Mouse (Mus musculus): Measurements from ENCODE around the gene Znrf1. TPM values are rescaled to one million over a fixed set of nuclear protein-coding genes. Genes with fewer than 3 reads are reported as not detected.

The Znrf1 gene
- polyA plus RNA-seq, 1 experiment, result 166 TPM

DNA sequence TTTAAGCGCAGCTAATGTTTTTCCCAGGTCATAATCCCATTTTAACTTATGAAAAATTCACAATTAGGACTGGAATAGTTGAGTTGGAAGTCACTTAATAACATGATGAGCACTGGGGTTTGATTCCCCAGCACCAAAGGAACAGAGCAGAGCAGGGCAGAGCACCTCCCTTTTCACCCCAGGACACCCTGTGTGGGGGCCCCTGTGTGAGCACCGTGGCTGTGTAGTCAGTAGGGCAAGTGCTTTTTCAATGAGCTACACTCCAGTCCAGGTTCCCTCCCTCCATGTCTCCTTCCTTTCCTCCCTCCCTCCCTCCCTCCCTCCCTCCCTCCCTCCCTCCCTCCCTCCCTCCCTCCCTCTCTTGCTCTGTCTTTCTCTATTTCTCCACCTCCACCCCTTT lies 28.2 kb downstream of the Znrf1 start:
- peaks cover 15% of the 10 kb centered on the region for H3K4me1 ChIP-seq (ENCODE audit: control insufficient read depth, insufficient read depth, low read length)
- TF ChIP-seq POLR2A (IDR thresholded peaks at IDR 0.05; ENCODE audit: extremely low read depth, insufficient read depth, low read length) (no peak), CTCF (IDR thresholded peaks at IDR 0.05; ENCODE audit: extremely low read depth, insufficient read depth, low read length) (no peak)
- H3K27ac ChIP-seq (ENCODE audit: insufficient read depth, low read length), result no peak overlapping the region
- no peak overlapping the region for H3K4me3 ChIP-seq (ENCODE audit: insufficient read depth, low read length)

DNA sequence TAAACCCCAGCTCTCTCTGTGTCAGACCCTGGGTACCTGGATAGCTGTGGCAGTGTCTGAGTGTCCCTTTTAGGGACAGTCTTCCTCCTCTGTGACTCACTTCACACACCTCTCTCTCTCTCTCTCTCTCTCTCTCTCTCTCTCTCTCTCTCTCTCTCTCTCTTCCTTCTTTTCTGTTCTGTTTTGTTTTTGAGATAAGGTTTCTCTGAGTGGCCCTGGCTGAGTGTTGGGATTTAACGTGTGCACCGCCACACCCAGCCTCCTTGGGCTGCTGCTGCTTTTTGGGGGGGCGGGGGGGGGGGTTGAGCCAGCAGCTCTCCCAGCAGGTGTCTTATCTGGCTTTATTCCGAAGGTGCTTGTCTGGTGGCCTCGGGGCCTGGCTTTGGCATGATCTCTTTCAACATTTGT lies 29.9 kb downstream of the Znrf1 start:
- Histone ChIP-seq H3K27ac (ENCODE audit: insufficient read depth, low read length) (no peak overlapping the region), H3K4me1 (ENCODE audit: control insufficient read depth, insufficient read depth, low read length) (peaks cover 15% of the 10 kb centered on the region), H3K4me3 (ENCODE audit: insufficient read depth, low read length) (no peak overlapping the region)
- no peak for TF ChIP-seq POLR2A (IDR thresholded peaks at IDR 0.05; ENCODE audit: extremely low read depth, insufficient read depth, low read length)
- TF ChIP-seq CTCF (IDR thresholded peaks at IDR 0.05; ENCODE audit: extremely low read depth, insufficient read depth, low read length), result no peak

DNA sequence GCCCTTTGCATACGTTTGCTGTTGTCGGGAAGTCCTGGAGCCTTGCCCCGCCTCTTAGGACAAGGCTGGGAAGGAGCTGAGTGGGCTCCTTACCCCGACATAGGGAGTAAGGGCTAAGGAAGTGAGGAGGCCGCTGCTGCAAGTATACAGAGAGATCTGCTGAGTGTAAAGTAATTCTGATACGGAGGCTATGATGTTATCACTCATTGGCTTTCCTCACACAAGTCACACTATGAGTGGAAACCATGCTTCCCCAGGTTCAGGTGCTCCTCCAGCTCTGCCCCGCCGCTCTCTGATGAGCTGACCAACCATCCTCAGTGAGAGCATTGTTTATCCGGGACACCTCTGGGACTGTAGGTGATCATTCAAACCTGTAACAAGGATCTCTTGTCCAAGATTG lies 30.4 kb downstream of the Znrf1 start:
- Histone ChIP-seq H3K27ac (ENCODE audit: insufficient read depth, low read length) (no peak overlapping the region), H3K4me1 (ENCODE audit: control insufficient read depth, insufficient read depth, low read length) (peaks cover 15% of the 10 kb centered on the region), H3K4me3 (ENCODE audit: insufficient read depth, low read length) (no peak overlapping the region)
- TF ChIP-seq CTCF (IDR thresholded peaks at IDR 0.05; ENCODE audit: extremely low read depth, insufficient read depth, low read length) (no peak), POLR2A (IDR thresholded peaks at IDR 0.05; ENCODE audit: extremely low read depth, insufficient read depth, low read length) (no peak)

DNA sequence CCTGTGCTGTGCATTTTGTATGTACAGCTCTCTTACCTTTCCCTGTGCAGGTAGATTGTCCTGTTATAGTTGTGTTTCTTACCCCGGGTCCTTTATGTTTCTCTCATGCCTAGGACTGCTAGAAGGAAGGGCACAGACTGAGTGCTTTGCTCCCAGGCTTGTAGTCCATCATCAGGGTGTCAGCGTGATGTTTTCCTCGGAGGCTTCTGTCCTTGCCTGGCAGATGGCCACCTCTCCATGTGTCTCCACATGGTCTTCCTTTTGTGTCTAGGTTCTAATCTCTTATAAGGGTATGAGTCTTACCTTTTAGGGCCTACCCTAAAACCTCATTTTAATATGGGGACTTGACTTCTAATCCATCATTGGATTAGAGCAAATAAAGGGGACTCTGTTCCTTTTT lies 31.7 kb downstream of the Znrf1 start:
- no peak for TF ChIP-seq POLR2A (IDR thresholded peaks at IDR 0.05; ENCODE audit: extremely low read depth, insufficient read depth, low read length)
- TF ChIP-seq CTCF (IDR thresholded peaks at IDR 0.05; ENCODE audit: extremely low read depth, insufficient read depth, low read length), result no peak
- peak overlapping the region; percentile 6 for H3K27ac ChIP-seq (ENCODE audit: insufficient read depth, low read length)
- peaks cover 11% of the 10 kb centered on the region; the same call in 1 of the 2 replicates for H3K4me1 ChIP-seq (ENCODE audit: control insufficient read depth, insufficient read depth, low read length)
- H3K4me3 ChIP-seq (ENCODE audit: insufficient read depth, low read length), result no peak overlapping the region

DNA sequence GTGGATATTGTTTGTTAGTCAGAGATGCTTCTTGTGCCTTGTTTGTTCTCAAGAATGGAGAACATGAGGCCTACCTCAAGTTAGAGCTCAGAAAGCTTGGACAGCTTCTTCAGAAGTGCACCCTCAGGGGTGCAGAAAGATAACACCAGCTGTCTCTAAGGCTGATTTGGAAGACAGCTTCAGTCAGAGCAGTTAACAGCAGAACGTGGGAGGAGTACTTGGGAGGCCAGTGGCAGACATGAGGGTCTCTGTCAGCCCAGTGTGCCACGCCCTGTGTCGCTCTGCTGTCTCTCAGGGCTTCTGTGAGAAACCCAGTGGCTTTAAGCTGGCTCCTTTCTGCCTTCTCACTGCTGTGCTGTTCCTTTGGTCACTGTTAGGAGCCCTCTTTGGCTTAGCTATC lies 32.1 kb downstream of the Znrf1 start:
- Histone ChIP-seq H3K4me1 (ENCODE audit: control insufficient read depth, insufficient read depth, low read length) (peaks cover 11% of the 10 kb centered on the region; the same call in 1 of the 2 replicates), H3K27ac (ENCODE audit: insufficient read depth, low read length) (peak overlapping the region; percentile 6; the same call in 1 of the 2 replicates), H3K4me3 (ENCODE audit: insufficient read depth, low read length) (no peak overlapping the region)
- TF ChIP-seq CTCF (IDR thresholded peaks at IDR 0.05; ENCODE audit: extremely low read depth, insufficient read depth, low read length) (no peak), POLR2A (IDR thresholded peaks at IDR 0.05; ENCODE audit: extremely low read depth, insufficient read depth, low read length) (no peak)

DNA sequence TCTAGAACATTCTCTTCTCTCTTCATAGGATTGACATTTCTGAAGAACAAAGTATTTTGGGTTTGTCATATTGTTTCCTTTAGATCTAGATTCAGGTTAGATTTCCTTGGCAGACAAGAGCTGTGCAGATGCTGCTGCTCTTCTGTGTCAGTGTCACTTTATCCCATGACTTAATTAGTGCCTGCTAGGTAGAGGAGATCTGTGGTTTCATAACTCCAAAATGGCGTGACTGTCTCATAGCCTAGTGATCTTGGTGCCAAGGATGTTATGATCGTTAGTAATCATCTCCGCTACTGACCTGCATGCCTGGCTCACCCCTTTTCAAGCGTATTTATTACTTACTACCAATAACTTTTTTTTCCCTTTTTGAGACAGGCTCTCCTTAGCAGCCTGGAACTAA lies 34.0 kb downstream of the Znrf1 start:
- TF ChIP-seq CTCF (IDR thresholded peaks at IDR 0.05; ENCODE audit: extremely low read depth, insufficient read depth, low read length) (no peak), POLR2A (IDR thresholded peaks at IDR 0.05; ENCODE audit: extremely low read depth, insufficient read depth, low read length) (no peak)
- H3K4me3 ChIP-seq (ENCODE audit: insufficient read depth, low read length), result no peak overlapping the region
- H3K4me1 ChIP-seq (ENCODE audit: control insufficient read depth, insufficient read depth, low read length), result peaks cover 9% of the 10 kb centered on the region; the same call in 1 of the 2 replicates
- peak overlapping the region; percentile 28; the same call in 1 of the 2 replicates for H3K27ac ChIP-seq (ENCODE audit: insufficient read depth, low read length)

DNA sequence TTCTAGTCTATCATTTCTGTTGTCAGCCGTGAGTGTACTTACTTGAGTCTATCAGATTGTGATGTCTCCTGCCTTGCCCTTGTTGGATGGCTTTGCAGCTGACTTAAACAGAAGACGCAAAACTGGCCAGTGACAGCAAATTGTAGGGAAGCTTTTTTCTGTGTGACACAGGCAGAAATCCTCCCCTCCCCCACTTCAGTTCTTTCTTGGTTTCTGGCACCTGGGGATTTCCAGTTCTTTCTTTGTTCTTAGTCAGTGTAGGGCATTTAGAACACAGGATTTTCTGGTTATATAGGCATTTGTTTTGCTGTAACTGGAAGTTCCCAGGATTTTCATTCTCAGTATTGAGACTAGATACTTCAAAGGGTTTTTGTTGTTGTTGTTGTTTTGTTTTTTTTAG lies 34.5 kb downstream of the Znrf1 start:
- no peak overlapping the region for H3K4me3 ChIP-seq (ENCODE audit: insufficient read depth, low read length)
- no peak for TF ChIP-seq POLR2A (IDR thresholded peaks at IDR 0.05; ENCODE audit: extremely low read depth, insufficient read depth, low read length)
- no peak for TF ChIP-seq CTCF (IDR thresholded peaks at IDR 0.05; ENCODE audit: extremely low read depth, insufficient read depth, low read length)
- H3K4me1 ChIP-seq (ENCODE audit: control insufficient read depth, insufficient read depth, low read length), result peaks cover 9% of the 10 kb centered on the region; the same call in 1 of the 2 replicates
- H3K27ac ChIP-seq (ENCODE audit: insufficient read depth, low read length), result peak overlapping the region; percentile 28; the same call in 1 of the 2 replicates

DNA sequence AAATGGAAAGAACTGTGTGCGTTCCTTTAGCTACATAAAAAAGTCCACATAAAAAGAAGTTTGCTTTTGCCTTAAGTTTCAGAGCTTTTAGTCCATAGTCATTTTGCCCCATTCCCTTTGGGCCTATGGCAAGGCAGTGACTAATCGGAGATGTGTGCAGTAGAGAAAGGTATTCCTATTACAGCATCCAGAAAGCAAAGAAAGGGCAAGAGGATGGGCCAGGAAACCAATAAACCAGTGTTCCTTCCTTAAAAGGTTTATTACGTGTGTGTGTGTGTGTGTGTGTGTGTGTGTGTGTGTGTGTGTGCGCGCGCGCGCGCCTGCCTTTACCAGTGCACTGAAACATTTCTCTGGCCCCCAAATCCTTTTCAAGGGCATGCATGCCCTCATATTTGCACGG lies 35.8 kb downstream of the Znrf1 start:
- peaks cover 8% of the 10 kb centered on the region for H3K4me1 ChIP-seq (ENCODE audit: control insufficient read depth, insufficient read depth, low read length)
- no peak overlapping the region for H3K4me3 ChIP-seq (ENCODE audit: insufficient read depth, low read length)
- TF ChIP-seq POLR2A (IDR thresholded peaks at IDR 0.05; ENCODE audit: extremely low read depth, insufficient read depth, low read length), result no peak
- TF ChIP-seq CTCF (IDR thresholded peaks at IDR 0.05; ENCODE audit: extremely low read depth, insufficient read depth, low read length), result no peak
- H3K27ac ChIP-seq (ENCODE audit: insufficient read depth, low read length), result no peak overlapping the region

DNA sequence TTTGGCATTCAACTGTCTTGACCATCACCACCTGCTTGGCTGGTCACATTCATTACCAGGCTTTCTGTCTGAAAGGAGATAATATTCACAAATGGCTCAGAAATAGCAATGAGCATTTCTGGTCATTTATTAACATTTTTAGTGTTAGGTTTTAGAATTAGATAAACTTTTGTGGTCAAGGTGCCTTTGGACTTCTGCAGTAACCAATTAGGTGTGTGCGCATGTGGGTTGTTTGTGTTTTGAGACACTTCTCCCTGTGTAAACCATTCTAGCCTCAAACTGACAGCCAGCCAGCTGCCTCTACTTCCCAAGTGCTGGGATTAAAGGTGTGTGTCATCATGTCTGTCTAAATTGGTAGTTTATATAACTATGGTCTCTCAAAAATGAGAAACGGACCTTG lies 36.5 kb downstream of the Znrf1 start:
- no peak overlapping the region for H3K4me3 ChIP-seq (ENCODE audit: insufficient read depth, low read length)
- no peak overlapping the region for H3K27ac ChIP-seq (ENCODE audit: insufficient read depth, low read length)
- TF ChIP-seq POLR2A (IDR thresholded peaks at IDR 0.05; ENCODE audit: extremely low read depth, insufficient read depth, low read length) (no peak), CTCF (IDR thresholded peaks at IDR 0.05; ENCODE audit: extremely low read depth, insufficient read depth, low read length) (no peak)
- H3K4me1 ChIP-seq (ENCODE audit: control insufficient read depth, insufficient read depth, low read length), result peaks cover 10% of the 10 kb centered on the region

DNA sequence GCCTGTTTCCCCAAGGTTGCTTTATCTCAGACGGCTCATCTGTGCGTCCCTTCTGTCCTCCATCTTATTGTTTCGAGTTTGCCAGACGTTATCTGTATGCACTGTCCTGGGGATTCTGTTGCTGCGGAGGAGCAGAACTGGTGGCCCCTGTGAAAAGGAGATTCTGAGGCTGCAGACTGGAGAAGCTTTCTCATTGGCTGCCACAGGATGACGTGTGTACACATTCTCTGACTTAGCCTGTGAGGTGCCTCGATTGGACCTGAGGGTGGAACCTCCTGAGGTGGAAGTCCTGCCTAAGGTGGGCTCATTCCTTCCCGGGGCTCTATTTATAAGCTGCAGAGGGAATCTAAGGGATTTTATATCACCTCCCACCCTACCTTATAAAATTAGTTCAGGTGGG lies 37.7 kb downstream of the Znrf1 start:
- Histone ChIP-seq H3K4me1 (ENCODE audit: control insufficient read depth, insufficient read depth, low read length) (peaks cover 6% of the 10 kb centered on the region), H3K27ac (ENCODE audit: insufficient read depth, low read length) (no peak overlapping the region), H3K4me3 (ENCODE audit: insufficient read depth, low read length) (peak overlapping the region; percentile 8; the same call in 1 of the 2 replicates)
- TF ChIP-seq POLR2A (IDR thresholded peaks at IDR 0.05; ENCODE audit: extremely low read depth, insufficient read depth, low read length), result peak; percentile 42; the same call in 1 of the 2 replicates
- TF ChIP-seq CTCF (IDR thresholded peaks at IDR 0.05; ENCODE audit: extremely low read depth, insufficient read depth, low read length), result no peak
